Mouse (Mus musculus): ENCODE measurements around the gene Gmds. TPM values are rescaled to one million over a fixed set of nuclear protein-coding genes. Genes with fewer than 3 reads are reported as not detected.

Gmds gene
- polyA plus RNA-seq, 1 experiment from 2014 or later, result 133 TPM

GRCm38 (mm10) chr13:31974751-31975479 is 363.6 kb downstream of the Gmds start:
- 61% methylated on average over 3 of the region's 3 CpGs for WGBS

GRCm38 (mm10) chr13:31971040-31971501 is 367.5 kb downstream of the Gmds start:
- 52% methylated on average over 2 of the region's 2 CpGs for WGBS
- no peak overlapping the region for H3K4me3 ChIP-seq (ENCODE audit: low read depth, low read length)

More at GRCm38 (mm10) chr13:31974751-31975479, 363.6 kb downstream of the Gmds start:
- Histone ChIP-seq H3K27ac (ENCODE audit: low read depth) (no peak overlapping the region), H3K4me2 (ENCODE audit: low read length) (no peak overlapping the region), H3K36me3 (ENCODE audit: control insufficient read depth, insufficient read depth, low read length) (no peaks in the 10 kb centered on the region), H3K9me3 (ENCODE audit: control insufficient read depth, low read length) (no peaks in the 10 kb centered on the region), H3K27me3 (replicated peaks; ENCODE audit: control insufficient read depth, insufficient read depth, low read length) (no peaks in the 10 kb centered on the region), H3K4me1 (replicated peaks; ENCODE audit: control insufficient read depth, insufficient read depth, low read length) (no peaks in the 10 kb centered on the region), H3K9ac (ENCODE audit: low read length) (no peak overlapping the region), H3K4me3 (ENCODE audit: low read depth, low read length) (no peak overlapping the region)
- ATAC-seq (replicated peaks; ENCODE audit: low FRiP score, low TSS enrichment, low read depth) (no peak), DNase-seq (ENCODE audit: low spot score) (no peak)

GRCm38 (mm10) chr13:31968272-31968671 is 370.3 kb downstream of the Gmds start:
- Histone ChIP-seq H3K4me3 (ENCODE audit: low read depth, low read length) (no peak overlapping the region), H3K36me3 (ENCODE audit: control insufficient read depth, insufficient read depth, low read length) (no peaks in the 10 kb centered on the region), H3K9ac (ENCODE audit: low read length) (no peak overlapping the region), H3K4me2 (ENCODE audit: low read length) (no peak overlapping the region), H3K27ac (ENCODE audit: low read depth) (no peak overlapping the region), H3K9me3 (ENCODE audit: control insufficient read depth, low read length) (no peaks in the 10 kb centered on the region), H3K27me3 (replicated peaks; ENCODE audit: control insufficient read depth, insufficient read depth, low read length) (no peaks in the 10 kb centered on the region), H3K4me1 (replicated peaks; ENCODE audit: control insufficient read depth, insufficient read depth, low read length) (no peaks in the 10 kb centered on the region)
- 85% methylated on average over 2 of the region's 2 CpGs for WGBS
- ATAC-seq (replicated peaks; ENCODE audit: low FRiP score, low TSS enrichment, low read depth) (no peak), DNase-seq (ENCODE audit: low spot score) (no peak)

More at GRCm38 (mm10) chr13:31971040-31971501, 367.5 kb downstream of the Gmds start:
- ATAC-seq (replicated peaks; ENCODE audit: low FRiP score, low TSS enrichment, low read depth) (no peak), DNase-seq (ENCODE audit: low spot score) (no peak)
- H3K27me3 ChIP-seq (replicated peaks; ENCODE audit: control insufficient read depth, insufficient read depth, low read length), result no peaks in the 10 kb centered on the region
- H3K4me1 ChIP-seq (replicated peaks; ENCODE audit: control insufficient read depth, insufficient read depth, low read length), result no peaks in the 10 kb centered on the region
- H3K4me2 ChIP-seq (ENCODE audit: low read length), result no peak overlapping the region
- H3K9me3 ChIP-seq (ENCODE audit: control insufficient read depth, low read length), result no peaks in the 10 kb centered on the region
- no peak overlapping the region for H3K27ac ChIP-seq (ENCODE audit: low read depth)
- H3K36me3 ChIP-seq (ENCODE audit: control insufficient read depth, insufficient read depth, low read length), result no peaks in the 10 kb centered on the region
- no peak overlapping the region for H3K9ac ChIP-seq (ENCODE audit: low read length)

GRCm38 (mm10) chr13:31966931-31967532 is 371.5 kb downstream of the Gmds start:
- no peaks in the 10 kb centered on the region for H3K4me1 ChIP-seq (replicated peaks; ENCODE audit: control insufficient read depth, insufficient read depth, low read length)
- H3K4me3 ChIP-seq (ENCODE audit: low read depth, low read length), result no peak overlapping the region
- WGBS, result 54% methylated on average over 3 of the region's 3 CpGs
- no peaks in the 10 kb centered on the region for H3K27me3 ChIP-seq (replicated peaks; ENCODE audit: control insufficient read depth, insufficient read depth, low read length)
- no peak for ATAC-seq (replicated peaks; ENCODE audit: low FRiP score, low TSS enrichment, low read depth)
- no peaks in the 10 kb centered on the region for H3K9me3 ChIP-seq (ENCODE audit: control insufficient read depth, low read length)
- DNase-seq (ENCODE audit: low spot score), result no peak
- H3K4me2 ChIP-seq (ENCODE audit: low read length), result no peak overlapping the region
- no peak overlapping the region for H3K27ac ChIP-seq (ENCODE audit: low read depth)
- H3K9ac ChIP-seq (ENCODE audit: low read length), result no peak overlapping the region
- no peaks in the 10 kb centered on the region for H3K36me3 ChIP-seq (ENCODE audit: control insufficient read depth, insufficient read depth, low read length)

- WGBS, result 31% methylated on average over 3 of the region's 3 CpGs
- ATAC-seq (replicated peaks; ENCODE audit: low FRiP score, low TSS enrichment, low read depth) (no peak), DNase-seq (ENCODE audit: low spot score) (no peak)
- Histone ChIP-seq H3K4me1 (replicated peaks; ENCODE audit: control insufficient read depth, insufficient read depth, low read length) (peaks cover 8% of the 10 kb centered on the region; the same call in 1 of the 2 replicates), H3K9me3 (ENCODE audit: control insufficient read depth, low read length) (no peaks in the 10 kb centered on the region), H3K4me3 (ENCODE audit: low read depth, low read length) (no peak overlapping the region), H3K27me3 (replicated peaks; ENCODE audit: control insufficient read depth, insufficient read depth, low read length) (no peaks in the 10 kb centered on the region), H3K36me3 (ENCODE audit: control insufficient read depth, insufficient read depth, low read length) (no peaks in the 10 kb centered on the region), H3K27ac (ENCODE audit: low read depth) (no peak overlapping the region), H3K4me2 (ENCODE audit: low read length) (no peak overlapping the region), H3K9ac (ENCODE audit: low read length) (no peak overlapping the region)
Measured at GRCm38 (mm10) chr13:31960514-31960913, 378.0 kb downstream of the Gmds start.

- no peak for DNase-seq (ENCODE audit: low spot score)
Measured at GRCm38 (mm10) chr13:31958346-31959335, 379.9 kb downstream of the Gmds start.

GRCm38 (mm10) chr13:31956584-31956983 is 382.0 kb downstream of the Gmds start:
- WGBS, result 83% methylated on average over 6 of the region's 6 CpGs
- DNase-seq (ENCODE audit: low spot score), result no peak
- H3K4me1 ChIP-seq (replicated peaks; ENCODE audit: control insufficient read depth, insufficient read depth, low read length), result peaks cover 9% of the 10 kb centered on the region; the same call in 1 of the 2 replicates
- H3K9me3 ChIP-seq (ENCODE audit: control insufficient read depth, low read length), result no peaks in the 10 kb centered on the region
- H3K27me3 ChIP-seq (replicated peaks; ENCODE audit: control insufficient read depth, insufficient read depth, low read length), result no peaks in the 10 kb centered on the region
- H3K4me3 ChIP-seq (ENCODE audit: low read depth, low read length), result no peak overlapping the region
- H3K27ac ChIP-seq (ENCODE audit: low read depth), result no peak overlapping the region
- H3K9ac ChIP-seq (ENCODE audit: low read length), result no peak overlapping the region
- no peaks in the 10 kb centered on the region for H3K36me3 ChIP-seq (ENCODE audit: control insufficient read depth, insufficient read depth, low read length)
- H3K4me2 ChIP-seq (ENCODE audit: low read length), result no peak overlapping the region
- ATAC-seq (replicated peaks; ENCODE audit: low FRiP score, low TSS enrichment, low read depth), result no peak

More at GRCm38 (mm10) chr13:31958346-31959335, 379.9 kb downstream of the Gmds start:
- no peak for ATAC-seq (replicated peaks; ENCODE audit: low FRiP score, low TSS enrichment, low read depth)
- Histone ChIP-seq H3K4me3 (ENCODE audit: low read depth, low read length) (no peak overlapping the region), H3K4me2 (ENCODE audit: low read length) (no peak overlapping the region), H3K9me3 (ENCODE audit: control insufficient read depth, low read length) (no peaks in the 10 kb centered on the region), H3K36me3 (ENCODE audit: control insufficient read depth, insufficient read depth, low read length) (no peaks in the 10 kb centered on the region), H3K9ac (ENCODE audit: low read length) (no peak overlapping the region), H3K27me3 (replicated peaks; ENCODE audit: control insufficient read depth, insufficient read depth, low read length) (no peaks in the 10 kb centered on the region), H3K27ac (ENCODE audit: low read depth) (no peak overlapping the region), H3K4me1 (replicated peaks; ENCODE audit: control insufficient read depth, insufficient read depth, low read length) (peaks cover 9% of the 10 kb centered on the region; the same call in 1 of the 2 replicates)
- 59% methylated on average over 13 of the region's 13 CpGs for WGBS

GRCm38 (mm10) chr13:31956112-31956511 is 382.4 kb downstream of the Gmds start:
- ATAC-seq (replicated peaks; ENCODE audit: low FRiP score, low TSS enrichment, low read depth) (no peak), DNase-seq (ENCODE audit: low spot score) (no peak)
- H3K9ac ChIP-seq (ENCODE audit: low read length), result no peak overlapping the region
- H3K4me2 ChIP-seq (ENCODE audit: low read length), result no peak overlapping the region
- no peaks in the 10 kb centered on the region for H3K27me3 ChIP-seq (replicated peaks; ENCODE audit: control insufficient read depth, insufficient read depth, low read length)
- WGBS, result 34% methylated on average over 4 of the region's 4 CpGs
- no peak overlapping the region for H3K27ac ChIP-seq (ENCODE audit: low read depth)
- H3K4me1 ChIP-seq (replicated peaks; ENCODE audit: control insufficient read depth, insufficient read depth, low read length), result peaks cover 9% of the 10 kb centered on the region; the same call in 1 of the 2 replicates
- no peak overlapping the region for H3K4me3 ChIP-seq (ENCODE audit: low read depth, low read length)
- no peaks in the 10 kb centered on the region for H3K9me3 ChIP-seq (ENCODE audit: control insufficient read depth, low read length)
- no peaks in the 10 kb centered on the region for H3K36me3 ChIP-seq (ENCODE audit: control insufficient read depth, insufficient read depth, low read length)
